Mouse (Mus musculus) megakaryocyte, embryonic 14.5 days (primary cell): ENCODE results near the gene Dcpp1.

Experiments used
- FLI1 ChIP-seq: IDR thresholded peaks from 2 replicates; pipeline ENCODE4 v1.6.1; 2012; ENCODE audit warnings: low read length, inconsistent platforms, mixed read lengths
- GATA1 ChIP-seq: IDR thresholded peaks from 3 replicates; pipeline ENCODE4 v1.6.1; 2012; ENCODE audit warnings: mixed read lengths, low read length, inconsistent platforms, borderline replicate concordance

DNA sequence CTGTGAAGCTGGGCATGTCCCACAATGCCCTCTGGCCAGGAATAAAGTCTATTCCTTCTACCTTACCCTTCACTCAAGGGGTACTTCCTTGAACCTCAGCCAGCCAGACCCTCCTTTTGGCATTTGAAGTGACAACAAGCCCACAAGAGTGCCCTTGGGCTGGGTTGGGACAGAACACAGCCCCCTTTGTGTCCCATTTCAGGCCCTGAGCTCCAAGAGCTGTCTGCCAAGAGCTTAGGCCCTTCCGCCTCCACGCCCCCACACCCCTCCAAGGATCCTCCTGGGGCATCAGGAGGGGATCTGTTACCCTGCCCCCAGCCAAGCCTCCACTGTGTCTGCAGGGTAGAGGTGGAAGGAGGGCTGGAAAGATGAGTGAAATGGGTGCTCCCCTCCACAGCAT, 3.5 kb upstream of the Dcpp1 start:
- TF ChIP-seq GATA1 (no peak), FLI1 (no peak)
